Mouse (Mus musculus) limb, embryonic 15.5 days (tissue): Measurements from ENCODE around the gene Paqr5. TPM values are rescaled to one million over a fixed set of nuclear protein-coding genes. Genes with fewer than 3 reads are reported as not detected.

Experiments
- ATAC-seq: fragments of 200-750 bp; cut with Nextera tagmentation; 2 replicates; pipeline ENCODE4 v1.8.0; 2017; ENCODE audit warnings: low read depth, moderate TSS enrichment; ENCODE audit not compliant: insufficient number of reproducible peaks, low FRiP score, low TSS enrichment
- H3K27ac ChIP-seq: fragments of 300-500 bp; sonication (generic); 2 replicates; pipeline ENCODE4 v1.5.1; 2015; ENCODE audit warnings: moderate library complexity, mild to moderate bottlenecking, inconsistent platforms
- H3K27me3 ChIP-seq: fragments of 300-500 bp; sonication (generic); 2 replicates; pipeline ENCODE4 v1.6.1; 2015; ENCODE audit warnings: inconsistent platforms
- H3K36me3 ChIP-seq: fragments of 300-500 bp; sonication (generic); 2 replicates; pipeline ENCODE4 v1.6.1; 2015; ENCODE audit warnings: inconsistent platforms
- H3K4me1 ChIP-seq: fragments of 300-500 bp; sonication (generic); 2 replicates; pipeline ENCODE4 v1.6.1; 2015; ENCODE audit warnings: inconsistent platforms
- H3K4me2 ChIP-seq: fragments of 300-500 bp; sonication (generic); 2 replicates; pipeline ENCODE4 v1.6.1; 2015; ENCODE audit warnings: mild to moderate bottlenecking, inconsistent platforms
- H3K4me3 ChIP-seq: fragments of 300-500 bp; sonication (generic); 2 replicates; pipeline ENCODE4 v1.5.1; 2015; ENCODE audit warnings: mild to moderate bottlenecking, inconsistent platforms
- H3K9ac ChIP-seq: fragments of 300-500 bp; sonication (generic); 2 replicates; pipeline ENCODE4 v1.6.1; 2015; ENCODE audit warnings: inconsistent platforms
- H3K9me3 ChIP-seq: fragments of 300-500 bp; sonication (generic); 2 replicates; pipeline ENCODE4 v1.6.1; 2016; ENCODE audit warnings: inconsistent platforms
- WGBS: fragments of 180-500 bp; shearing (Covaris S2); methylation state at CpG from one replicate; pipeline ENCODE4 v1.1.7; 2015; 5-methylcytosine and 5-hydroxymethylcytosine counted together
- polyA plus RNA-seq: library from polyadenylated mRNA; unstranded; fragments of >200 nt; fragmentation: Nextera tagmentation; extraction: Ambion mirVana; gene quantifications from 2 replicates; pipeline ENCODE4 v1.2.1, GENCODE M21; 2015

Paqr5 gene
- polyA plus RNA-seq, 1 experiment from 2014 or later: 23.0 TPM

- no peak overlapping the region for H3K9ac ChIP-seq
- peak overlapping the region; percentile 72 for H3K4me2 ChIP-seq
- ATAC-seq: no peak
- H3K27ac ChIP-seq: peak overlapping the region; percentile 98
- H3K27me3 ChIP-seq: no peaks in the 10 kb centered on the region
- WGBS: 50% methylated on average over 4 of the region's 4 CpGs
- H3K4me1 ChIP-seq: peaks cover 22% of the 10 kb centered on the region
- peak overlapping the region; percentile 72 for H3K4me3 ChIP-seq
- no peaks in the 10 kb centered on the region for H3K9me3 ChIP-seq
- peaks cover 61% of the 10 kb centered on the region for H3K36me3 ChIP-seq
Observed at GRCm38 (mm10) chr9:61915393-61916005, 111.2 kb downstream of the Paqr5 start.

- no peak for ATAC-seq
- peak overlapping the region; percentile 98 for H3K27ac ChIP-seq
- peak overlapping the region; percentile 48 for H3K9ac ChIP-seq
- H3K36me3 ChIP-seq: peaks cover 55% of the 10 kb centered on the region
- peaks cover 22% of the 10 kb centered on the region for H3K4me1 ChIP-seq
- no peaks in the 10 kb centered on the region for H3K9me3 ChIP-seq
- 2% methylated on average over 13 of the region's 13 CpGs for WGBS
- H3K4me3 ChIP-seq: peak overlapping the region; percentile 72
- H3K4me2 ChIP-seq: peak overlapping the region; percentile 72
- no peaks in the 10 kb centered on the region for H3K27me3 ChIP-seq
Observed at GRCm38 (mm10) chr9:61914917-61915300, 111.7 kb downstream of the Paqr5 start.

GRCm38 (mm10) chr9:61914203-61914916 is 112.3 kb downstream of the Paqr5 start, which contains the start of gene Rplp1:
Gene Rplp1, minus strand, starts transcription at chr9:61914542.
- ATAC-seq: peak; percentile 94
- WGBS: under 1% methylated on average over 70 of the region's 70 CpGs
- peaks cover 22% of the 10 kb centered on the region for H3K4me1 ChIP-seq
- no peaks in the 10 kb centered on the region for H3K27me3 ChIP-seq
- H3K9ac ChIP-seq: peak within 1 kb of the TSS; percentile 68
- peak within 1 kb of the TSS; percentile 72 for H3K4me3 ChIP-seq
- no peaks in the 10 kb centered on the region for H3K9me3 ChIP-seq
- peak within 1 kb of the TSS; percentile 98 for H3K27ac ChIP-seq
- peaks cover 50% of the 10 kb centered on the region for H3K36me3 ChIP-seq
- peak within 1 kb of the TSS; percentile 72 for H3K4me2 ChIP-seq

GRCm38 (mm10) chr9:61911300-61912128 is 115.1 kb downstream of the Paqr5 start:
- ATAC-seq: no peak
- H3K4me3 ChIP-seq: no peak overlapping the region
- no peaks in the 10 kb centered on the region for H3K9me3 ChIP-seq
- H3K9ac ChIP-seq: no peak overlapping the region
- H3K4me2 ChIP-seq: no peak overlapping the region
- no peak overlapping the region for H3K27ac ChIP-seq
- WGBS: 50% methylated on average over 6 of the region's 6 CpGs
- H3K27me3 ChIP-seq: no peaks in the 10 kb centered on the region
- H3K4me1 ChIP-seq: peaks cover 22% of the 10 kb centered on the region
- H3K36me3 ChIP-seq: peaks cover 26% of the 10 kb centered on the region

- ATAC-seq: no peak
- 46% methylated on average over 20 of the region's 20 CpGs for WGBS
- H3K4me2 ChIP-seq: no peak overlapping the region
Observed at GRCm38 (mm10) chr9:61910526-61911256, 116.0 kb downstream of the Paqr5 start.

GRCm38 (mm10) chr9:61909633-61910032 is 117.0 kb downstream of the Paqr5 start:
- no peaks in the 10 kb centered on the region for H3K9me3 ChIP-seq
- no peak overlapping the region for H3K4me3 ChIP-seq
- peaks cover 23% of the 10 kb centered on the region for H3K4me1 ChIP-seq
- ATAC-seq: no peak
- H3K27me3 ChIP-seq: no peaks in the 10 kb centered on the region
- no peak overlapping the region for H3K4me2 ChIP-seq
- no peak overlapping the region for H3K9ac ChIP-seq
- no peak overlapping the region for H3K27ac ChIP-seq
- peaks cover 23% of the 10 kb centered on the region for H3K36me3 ChIP-seq
- WGBS: 79% methylated on average over 1 of the region's 1 CpGs

More at GRCm38 (mm10) chr9:61910526-61911256, 116.0 kb downstream of the Paqr5 start:
- no peak overlapping the region for H3K4me3 ChIP-seq
- H3K9me3 ChIP-seq: no peaks in the 10 kb centered on the region
- H3K27ac ChIP-seq: no peak overlapping the region
- H3K4me1 ChIP-seq: peaks cover 22% of the 10 kb centered on the region
- H3K36me3 ChIP-seq: peaks cover 23% of the 10 kb centered on the region
- no peak overlapping the region for H3K9ac ChIP-seq
- no peaks in the 10 kb centered on the region for H3K27me3 ChIP-seq

- peaks cover 23% of the 10 kb centered on the region for H3K36me3 ChIP-seq
- no peaks in the 10 kb centered on the region for H3K9me3 ChIP-seq
- no peak overlapping the region for H3K27ac ChIP-seq
- peaks cover 25% of the 10 kb centered on the region for H3K4me1 ChIP-seq
- no peak overlapping the region for H3K9ac ChIP-seq
- 92% methylated on average over 11 of the region's 11 CpGs for WGBS
- no peak for ATAC-seq
- H3K27me3 ChIP-seq: no peaks in the 10 kb centered on the region
- H3K4me3 ChIP-seq: no peak overlapping the region
- no peak overlapping the region for H3K4me2 ChIP-seq
Observed at GRCm38 (mm10) chr9:61908832-61909407, 117.7 kb downstream of the Paqr5 start.

GRCm38 (mm10) chr9:61908341-61908740 is 118.3 kb downstream of the Paqr5 start:
- H3K9ac ChIP-seq: no peak overlapping the region
- H3K27ac ChIP-seq: no peak overlapping the region
- H3K4me2 ChIP-seq: no peak overlapping the region
- peaks cover 23% of the 10 kb centered on the region for H3K36me3 ChIP-seq
- H3K4me3 ChIP-seq: no peak overlapping the region
- ATAC-seq: no peak
- H3K27me3 ChIP-seq: no peaks in the 10 kb centered on the region
- 83% methylated on average over 3 of the region's 3 CpGs for WGBS
- H3K4me1 ChIP-seq: peaks cover 22% of the 10 kb centered on the region
- H3K9me3 ChIP-seq: no peaks in the 10 kb centered on the region

- WGBS: 81% methylated on average over 4 of the region's 4 CpGs
- no peak for ATAC-seq
- peaks cover 20% of the 10 kb centered on the region for H3K36me3 ChIP-seq
Observed at GRCm38 (mm10) chr9:61907621-61908295, 118.9 kb downstream of the Paqr5 start.

GRCm38 (mm10) chr9:61906912-61907311 is 119.7 kb downstream of the Paqr5 start:
- H3K4me3 ChIP-seq: no peak overlapping the region
- no peak for ATAC-seq
- no peaks in the 10 kb centered on the region for H3K27me3 ChIP-seq
- no peak overlapping the region for H3K4me2 ChIP-seq
- H3K36me3 ChIP-seq: peaks cover 11% of the 10 kb centered on the region
- H3K9ac ChIP-seq: no peak overlapping the region
- peaks cover 9% of the 10 kb centered on the region; the same call in 1 of the 2 replicates for H3K4me1 ChIP-seq
- WGBS: 66% methylated on average over 10 of the region's 10 CpGs
- no peaks in the 10 kb centered on the region for H3K9me3 ChIP-seq
- H3K27ac ChIP-seq: no peak overlapping the region

More at GRCm38 (mm10) chr9:61907621-61908295, 118.9 kb downstream of the Paqr5 start:
- no peak overlapping the region for H3K4me2 ChIP-seq
- no peaks in the 10 kb centered on the region for H3K9me3 ChIP-seq
- H3K27ac ChIP-seq: no peak overlapping the region
- H3K4me3 ChIP-seq: no peak overlapping the region
- peaks cover 16% of the 10 kb centered on the region for H3K4me1 ChIP-seq
- no peak overlapping the region for H3K9ac ChIP-seq
- H3K27me3 ChIP-seq: no peaks in the 10 kb centered on the region
